Mouse (Mus musculus) cerebellum, adult 2 months (tissue): ENCODE measurements around the gene Notch2.

ENCODE experiments used
- CTCF ChIP-seq: fragments of 200-500 bp; IDR thresholded peaks from 2 replicates; pipeline ENCODE4 v1.5.1; 2011; ENCODE audit warnings: low read depth, mild to moderate bottlenecking, control low read depth, low read length, moderate library complexity, borderline replicate concordance; ENCODE audit not compliant: insufficient read depth
- POLR2A ChIP-seq: fragments of 200-500 bp; IDR thresholded peaks from 2 replicates; pipeline ENCODE4 v1.6.1; 2011; ENCODE audit warnings: low read length, control low read depth, borderline replicate concordance; ENCODE audit not compliant: insufficient read depth

GRCm38 (mm10) chr3:98056956-98057365, 43.6 kb downstream of the Notch2 start:
- no peak for TF ChIP-seq POLR2A
- TF ChIP-seq CTCF: no peak
